In genomic region chr11:78973381-78974150, GRCm38 (mm10) we compare ENCODE assay signal across 9 mouse cellular contexts. TPM values are rescaled to one million over a fixed set of nuclear protein-coding genes. Genes with fewer than 3 reads are reported as not detected.
DNase-seq lines count a peak whose midpoint lies in the region; ATAC-seq and TF ChIP-seq lines count a peak whose summit lies in the region.
"Had no signal": no experiment of that assay in that cellular context is flagged by ENCODE, and none has a peak within 500 bp of the region (broad histone marks: within the 10 kb centered on the region; RNA-seq: fewer than 3 reads in every experiment).

No protein-coding gene starts in this region.

- H3K4me1 ChIP-seq in testis, adult 2 months (ENCODE audit: control insufficient read depth, insufficient read depth, low read length) = peaks cover 3% of the 10 kb centered on the region; the same call in 1 of the 2 replicates
- no peaks in the 10 kb centered on the region for H3K4me1 ChIP-seq in heart, postnatal 0 days (ENCODE audit: control insufficient read depth, insufficient read depth)
- H3K4me1 ChIP-seq in neural tube, embryonic 14.5 days (ENCODE audit: control insufficient read depth, insufficient read depth, low read length) = peaks cover 4% of the 10 kb centered on the region; the same call in 1 of the 2 replicates

- no peak overlapping the region for H3K4me2 ChIP-seq in heart, postnatal 0 days (ENCODE audit: low read depth, low read length)
- H3K4me2 ChIP-seq in neural tube, embryonic 14.5 days (ENCODE audit: low read depth, low read length) = 0 out of 2 replicates have a peak overlapping the region, but pooled peaks have one; percentile 11

- TF ChIP-seq POLR2A in testis, adult 2 months (IDR thresholded peaks at IDR 0.05; ENCODE audit: control insufficient read depth, low read depth, low read length) = no peak

- WGBS in heart, postnatal 0 days = 60% methylated on average over 17 of the region's 17 CpGs
- 50% methylated on average over 17 of the region's 17 CpGs for WGBS in neural tube, embryonic 14.5 days

- no peak for TF ChIP-seq CTCF in testis, adult 2 months (IDR thresholded peaks at IDR 0.05; ENCODE audit: control insufficient read depth, insufficient read depth, insufficient replicate concordance, low read depth, low read length)
- TF ChIP-seq CTCF in heart, postnatal 0 days (IDR thresholded peaks at IDR 0.05; ENCODE audit: low read depth) = no peak

- H3K36me3 ChIP-seq in testis, adult 2 months (ENCODE audit: control insufficient read depth, insufficient read depth, low read length) = no peaks in the 10 kb centered on the region
- peaks cover 32% of the 10 kb centered on the region; the same call in 1 of the 2 replicates for H3K36me3 ChIP-seq in heart, postnatal 0 days (replicated peaks; ENCODE audit: control insufficient read depth, insufficient read depth, low read length)
- H3K36me3 ChIP-seq in neural tube, embryonic 14.5 days (ENCODE audit: control insufficient read depth, insufficient read depth, low read length) = no peaks in the 10 kb centered on the region

- H3K27me3 ChIP-seq in testis, adult 2 months (ENCODE audit: control insufficient read depth, insufficient read depth, low read length) = no peaks in the 10 kb centered on the region
- H3K27me3 ChIP-seq in heart, postnatal 0 days (ENCODE audit: control insufficient read depth, insufficient read depth, low read length) = no peaks in the 10 kb centered on the region
- no peaks in the 10 kb centered on the region for H3K27me3 ChIP-seq in neural tube, embryonic 14.5 days (ENCODE audit: control insufficient read depth, insufficient read depth, low read length)

- peak; percentile 75 for ATAC-seq in heart, postnatal 0 days (ENCODE audit: insufficient read depth, low read depth)
- ATAC-seq in neural tube, embryonic 14.5 days (ENCODE audit: low read depth) = peak; percentile 73; the same call in 1 of the 2 replicates
- ATAC-seq in erythroblast, adult 5-6 weeks (replicated peaks; ENCODE audit: low FRiP score, poor library complexity, severe bottlenecking) = no peak
- ATAC-seq in frontal cortex, adult (ENCODE audit: low TSS enrichment) = no peak

- TF ChIP-seq EP300 in heart, postnatal 0 days (IDR thresholded peaks at IDR 0.05; ENCODE audit: low read depth) = no peak

- no peak overlapping the region for H3K27ac ChIP-seq in testis, adult 2 months (ENCODE audit: control insufficient read depth, insufficient read depth, low read depth, low read length)
- H3K27ac ChIP-seq in heart, postnatal 0 days (ENCODE audit: low read depth) = peak overlapping the region; percentile 26; the same call in 1 of the 2 replicates
- peak overlapping the region; percentile 52; the same call in 1 of the 2 replicates for H3K27ac ChIP-seq in neural tube, embryonic 14.5 days (ENCODE audit: low read depth, low read length)

- no peak overlapping the region for H3K9ac ChIP-seq in heart, postnatal 0 days (replicated peaks; ENCODE audit: low read depth, low read length)
- H3K9ac ChIP-seq in neural tube, embryonic 14.5 days (replicated peaks; ENCODE audit: low read depth, low read length) = no peak overlapping the region

- no peak for DNase-seq in testis, postnatal 14 days (ENCODE audit: low spot score)
- peak; percentile 45 for DNase-seq in embryo, embryonic 10 days (ENCODE audit: low spot score)
- DNase-seq in heart, postnatal 0 days (ENCODE audit: low spot score) = peak; percentile 47
- DNase-seq in layer of hippocampus, postnatal 36 days = peak; percentile 38 to 59

- no peaks in the 10 kb centered on the region for H3K9me3 ChIP-seq in heart, postnatal 0 days (replicated peaks; ENCODE audit: control insufficient read depth, low read length)
- no peaks in the 10 kb centered on the region for H3K9me3 ChIP-seq in neural tube, embryonic 14.5 days (ENCODE audit: control insufficient read depth, low read length)

- peak overlapping the region; percentile 52 for H3K4me3 ChIP-seq in testis, adult 2 months (ENCODE audit: control insufficient read depth, low read depth, low read length)
- H3K4me3 ChIP-seq in heart, postnatal 0 days (ENCODE audit: low read depth, low read length) = no peak overlapping the region
- H3K4me3 ChIP-seq in neural tube, embryonic 14.5 days (ENCODE audit: low read depth, low read length) = no peak overlapping the region
- H3K4me3 ChIP-seq: erythroblast, embryonic 14.5 days had no signal

RNA-seq across cellular contexts. Expression of gene Lgals9, which starts 11.2 kb away (rescaled TPM):
- 4.7 and 6.3 TPM in 2 replicates for polyA plus RNA-seq in testis, adult 2 months (2012; rRNA removed)
- total RNA-seq in heart, postnatal 0 days (2014; rRNA removed; ENCODE audit: low replicate concordance) = 125 and 155 TPM in 2 replicates
- polyA plus RNA-seq in heart, postnatal 0 days (2015; fragmentation: Nextera tagmentation; extraction: Ambion mirVana) = 63.0 and 76.9 TPM in 2 replicates
- 1 to 10 TPM; 4.9 to 5.0 TPM for total RNA-seq in layer of hippocampus, postnatal 36 days (2021)
- 8.8 and 12.9 TPM in 2 replicates for polyA plus RNA-seq in neural tube, embryonic 14.5 days (2014; fragmentation: Nextera tagmentation; extraction: Ambion mirVana)
- total RNA-seq in erythroblast, adult 5-6 weeks (2015; ENCODE audit: low replicate concordance) = 155 and 163 TPM in 2 replicates
- total RNA-seq in erythroblast, adult 5-6 weeks (2017; ENCODE audit: low replicate concordance) = 39.4 and 48.7 TPM in 2 replicates

RNA-seq across cellular contexts. Expression of gene Nos2, which starts 53.0 kb away (rescaled TPM):
- 0.61 and 0.70 TPM in 2 replicates for polyA plus RNA-seq in testis, adult 2 months (2012; rRNA removed)
- 0.19 and 0.53 TPM in 2 replicates for total RNA-seq in heart, postnatal 0 days (2014; rRNA removed; ENCODE audit: low replicate concordance)
- polyA plus RNA-seq in heart, postnatal 0 days (2015; fragmentation: Nextera tagmentation; extraction: Ambion mirVana) = 1.7 and 1.8 TPM in 2 replicates
- total RNA-seq in layer of hippocampus, postnatal 36 days (2021) = under 1 TPM; 0.37 to 0.51 TPM
- polyA plus RNA-seq in neural tube, embryonic 14.5 days (2014; fragmentation: Nextera tagmentation; extraction: Ambion mirVana) = 0.35 and 1.1 TPM in 2 replicates
- total RNA-seq in erythroblast, adult 5-6 weeks (2015; ENCODE audit: low replicate concordance) = not detected in 2 replicates
- not detected in 2 replicates for total RNA-seq in erythroblast, adult 5-6 weeks (2017; ENCODE audit: low replicate concordance)
- polyA plus RNA-seq: erythroblast, embryonic 14.5 days had no signal

Comparison
In these comparisons a context has a peak if more than half of its experiments do, and no peak if none do; other contexts are left out.
1. ATAC-seq: peak in heart, postnatal 0 days (single experiment) and neural tube, embryonic 14.5 days (single experiment); none in erythroblast, adult 5-6 weeks (single experiment) and frontal cortex, adult (single experiment).
2. RNA of gene Lgals9, which starts 11.2 kb away (total RNA-seq): 39.4 to 163 TPM in erythroblast, adult 5-6 weeks and 125 to 155 TPM in heart, postnatal 0 days; 4.9 to 5.0 TPM in layer of hippocampus, postnatal 36 days; every median in the first group is over 4 times any median in the second.